Mouse (Mus musculus) v-Abl transformed pro-B cells (cell line): ENCODE results near the gene Nodal.

Experiments
- in situ Hi-C, 2 experiments: fragments of 400-800 bp; cut with MboI; formaldehyde crosslinking; loops; one replicate each; pipeline ENCODE4 v1.15.1; 2025; ENCODE audit not compliant: unreplicated experiment in 2 of 2

The Nodal gene

DNA sequence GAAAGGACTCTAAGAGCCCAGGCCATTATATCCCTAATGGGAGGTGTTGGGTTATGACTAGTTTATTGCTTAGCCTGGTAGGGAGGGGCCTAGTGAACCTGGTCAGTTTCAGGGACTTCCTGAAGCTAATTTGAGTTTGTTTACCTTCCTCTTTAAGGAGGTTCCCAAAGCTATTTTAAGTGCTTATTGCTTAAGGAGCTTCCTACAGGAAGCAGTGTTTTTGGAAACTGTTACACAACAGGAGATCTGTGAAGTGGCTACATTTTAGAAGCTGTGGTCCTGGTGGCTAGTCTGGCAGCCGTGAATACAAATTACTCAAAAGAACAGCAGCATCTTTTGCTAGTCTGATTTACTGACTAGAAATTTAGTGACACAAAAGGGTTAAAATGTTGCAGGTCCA is 56.6 kb downstream of the Nodal start:
- in situ Hi-C loops = no loop called here
